Mouse (Mus musculus) cerebellum, postnatal 14 days (tissue): ENCODE data around the gene Haus3.

Experiments used
- DNase-seq, 2 experiments: peaks; one replicate each; pipeline ENCODE4 v3.0.0; 2021; ENCODE audit warnings: mixed read lengths in 2 of 2

The Haus3 gene

GRCm38 (mm10) chr5:34186391-34186790 lies 17.1 kb upstream of the Haus3 start:
- peak in 1 of 2 experiments; percentile 22 for DNase-seq

DNA sequence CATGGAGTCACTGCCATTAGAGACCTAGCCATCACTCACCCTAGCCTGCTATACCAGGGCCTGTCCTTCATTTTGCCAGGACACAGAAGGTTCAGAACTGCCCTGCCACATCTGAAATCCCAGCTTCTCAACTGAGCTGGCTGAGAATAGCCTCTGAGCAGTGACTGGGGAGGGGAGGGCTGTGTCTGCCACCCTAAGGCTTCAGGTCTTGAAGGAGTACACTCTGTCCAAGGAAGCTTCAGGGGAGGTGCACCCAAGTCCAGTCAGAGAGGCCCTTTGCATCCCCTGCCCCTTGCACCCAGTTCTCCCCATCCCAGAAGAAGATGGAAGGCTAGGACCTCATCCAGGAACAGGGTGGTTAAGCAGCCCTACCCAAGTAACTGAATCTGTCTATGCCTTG lies 16.5 kb upstream of the Haus3 start:
- no peak for DNase-seq

GRCm38 (mm10) chr5:34185051-34185580 lies 15.8 kb upstream of the Haus3 start:
- DNase-seq = peak; percentile 9 to 16

DNA sequence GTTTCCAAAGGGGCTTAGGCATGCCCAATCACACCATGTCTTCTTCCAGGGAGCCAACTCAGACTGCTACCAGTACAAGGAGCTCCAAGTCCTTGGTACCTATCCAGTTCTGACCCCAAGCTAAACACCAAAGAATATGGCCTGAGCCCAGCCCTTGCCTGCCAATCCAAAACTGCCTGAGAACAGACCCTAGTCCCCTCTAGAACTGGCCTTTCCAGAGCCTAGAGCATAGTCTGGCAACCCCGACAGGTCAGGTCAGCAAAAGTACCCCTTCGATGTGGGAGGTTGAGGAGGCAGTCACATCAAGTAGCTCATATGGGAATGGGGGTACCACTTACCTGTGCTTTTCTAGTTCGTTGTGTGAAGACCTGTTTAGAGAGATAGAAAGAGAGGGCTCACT lies 14.6 kb upstream of the Haus3 start:
- peak; percentile 9 to 31 for DNase-seq

DNA sequence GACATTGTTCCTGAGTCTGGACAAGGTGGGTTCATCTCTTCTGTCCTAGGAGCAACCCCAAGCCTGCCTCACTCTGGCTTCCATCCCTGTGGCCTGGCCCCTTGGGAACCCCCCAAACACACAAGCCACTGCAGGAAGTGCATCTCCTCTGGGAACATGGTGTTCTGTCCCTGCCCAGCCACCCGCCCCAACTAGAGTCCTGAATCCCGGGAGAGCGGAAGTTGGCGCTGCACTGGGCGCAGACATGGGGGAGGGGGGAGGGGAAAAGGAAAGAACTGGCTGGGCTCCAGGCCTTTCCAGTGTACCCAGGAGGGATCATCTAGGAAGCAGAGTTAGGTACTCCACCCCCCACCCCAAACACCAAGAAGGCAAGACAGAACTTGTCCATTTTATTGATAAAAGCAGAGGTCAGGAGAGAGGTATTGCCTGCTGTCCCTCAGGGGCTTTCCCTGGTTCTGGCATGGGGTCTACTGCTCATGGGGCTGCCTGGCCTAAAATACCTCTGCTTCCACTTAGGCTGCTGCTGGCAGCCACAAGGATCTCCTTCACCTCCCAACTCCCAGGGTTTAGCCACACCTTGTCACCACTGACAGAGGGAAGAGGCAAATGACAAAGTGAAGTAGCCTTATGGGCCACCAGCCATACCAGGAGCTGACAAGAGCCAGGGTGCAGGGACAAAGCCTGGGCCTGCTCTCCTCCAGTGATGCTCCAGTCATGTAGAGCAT lies 14.0 kb upstream of the Haus3 start:
- peak; percentile 30 to 35 for DNase-seq

DNA sequence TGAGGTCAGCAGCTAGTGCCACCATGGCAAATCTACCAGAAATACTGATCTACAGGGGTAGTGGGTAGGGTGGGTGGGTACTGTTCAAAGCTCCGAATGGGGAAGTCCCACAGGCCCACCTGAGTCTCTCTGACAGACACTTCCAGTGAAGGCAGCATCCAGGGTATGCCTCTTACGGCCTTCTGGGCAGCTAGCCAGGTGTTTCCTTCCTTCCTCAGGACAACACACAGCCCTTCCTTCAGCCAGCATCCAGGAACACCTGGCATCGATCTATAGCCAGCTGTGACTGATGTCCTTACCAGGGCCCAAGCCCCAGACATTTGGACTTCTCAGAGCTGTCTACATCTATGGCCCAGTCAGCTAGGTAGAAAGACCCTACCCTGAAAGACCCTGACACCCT lies 13.2 kb upstream of the Haus3 start:
- peak; percentile 32 to 47 for DNase-seq

GRCm38 (mm10) chr5:34177821-34178220 lies 8.5 kb upstream of the Haus3 start:
- peak; percentile 4 for DNase-seq

GRCm38 (mm10) chr5:34177091-34177490 lies 7.8 kb upstream of the Haus3 start:
- peak in 1 of 2 experiments; percentile 35 for DNase-seq

- peak; percentile 27 to 33 for DNase-seq
Observed at GRCm38 (mm10) chr5:34176691-34177090, 7.4 kb upstream of the Haus3 start.

DNA sequence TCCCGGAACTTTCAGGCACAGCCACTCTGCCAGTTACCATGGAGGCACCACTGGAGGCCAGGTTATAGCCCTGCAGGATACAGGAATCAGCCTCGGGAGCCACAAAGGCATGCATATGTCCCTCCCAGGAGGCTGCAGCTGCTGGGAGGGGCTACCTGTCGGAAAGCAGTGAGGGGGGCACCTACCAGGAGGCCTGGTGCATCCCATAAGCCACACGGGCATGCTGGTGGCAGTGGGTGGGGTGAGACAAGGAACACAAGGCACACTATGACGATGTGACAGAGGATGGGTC lies 6.0 kb upstream of the Haus3 start:
- no peak for DNase-seq

- DNase-seq = peak in 1 of 2 experiments; percentile 46
Observed at GRCm38 (mm10) chr5:34174550-34175402, 5.4 kb upstream of the Haus3 start.

DNA sequence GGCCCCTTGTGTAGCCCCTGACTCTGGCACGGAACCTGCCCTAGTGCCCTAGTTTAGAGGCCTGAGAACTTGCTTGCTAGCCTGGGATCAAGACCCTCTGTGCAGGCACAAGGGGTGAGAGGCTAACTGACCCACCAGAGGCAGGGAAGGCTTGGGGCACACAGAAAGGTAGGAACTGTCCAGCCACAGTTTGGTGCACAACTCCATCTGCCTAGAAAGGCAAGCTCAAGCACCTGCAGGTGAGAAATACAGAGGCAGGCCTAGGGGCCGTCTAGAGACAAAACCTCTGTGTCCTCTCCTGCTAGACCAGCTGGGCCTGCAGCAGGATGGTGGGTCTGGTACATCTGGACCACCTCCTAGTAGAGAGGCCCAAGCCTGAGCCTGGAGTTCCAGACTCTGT lies 4.7 kb upstream of the Haus3 start:
- peak in 1 of 2 experiments; percentile 13 for DNase-seq

GRCm38 (mm10) chr5:34170726-34171125 lies 1.4 kb upstream of the Haus3 start:
- peak in 1 of 2 experiments; percentile 46 for DNase-seq

- no peak for DNase-seq
Observed at GRCm38 (mm10) chr5:34169954-34170353, 627 bp upstream of the Haus3 start.

GRCm38 (mm10) chr5:34167857-34168256 lies 1.5 kb downstream of the Haus3 start:
- DNase-seq = no peak

DNA sequence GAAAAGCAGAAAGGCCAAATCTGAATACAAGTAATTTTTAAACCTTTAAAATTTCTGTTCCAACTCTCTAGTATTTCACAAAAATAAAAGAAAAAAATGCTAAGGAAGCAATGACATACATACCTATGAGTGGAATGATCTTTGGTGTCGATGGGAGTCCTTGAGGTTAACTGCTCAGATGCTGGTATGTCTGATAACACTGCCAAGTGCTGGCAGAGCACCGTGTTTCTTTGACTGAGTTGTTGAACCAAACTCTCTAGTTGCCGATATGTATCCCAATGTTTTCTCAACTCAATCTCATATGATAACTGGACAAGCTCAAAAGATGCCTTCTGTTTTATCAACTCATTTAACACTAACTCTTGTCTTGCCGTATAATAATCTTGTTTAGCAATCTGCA lies 3.5 kb downstream of the Haus3 start:
- DNase-seq = no peak

DNA sequence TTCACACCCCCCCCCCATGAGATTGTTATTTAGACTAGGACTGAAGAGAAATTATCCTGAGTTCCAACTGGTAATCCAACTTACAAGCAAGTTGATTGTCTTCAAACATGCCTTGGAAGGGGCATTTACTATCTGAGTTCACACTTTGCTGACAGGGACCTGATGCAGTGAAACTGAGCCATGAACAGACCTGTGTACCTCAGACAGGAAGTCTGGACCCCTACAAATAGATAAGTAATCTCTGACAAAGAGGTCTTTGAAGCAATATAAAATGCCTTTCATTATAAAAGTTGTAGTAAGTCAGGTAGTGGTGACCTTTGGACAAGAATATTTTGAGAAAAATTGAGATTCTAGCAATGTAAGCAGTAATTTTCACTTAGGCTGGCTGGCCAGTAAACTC lies 20.9 kb downstream of the Haus3 start:
- no peak for DNase-seq

DNA sequence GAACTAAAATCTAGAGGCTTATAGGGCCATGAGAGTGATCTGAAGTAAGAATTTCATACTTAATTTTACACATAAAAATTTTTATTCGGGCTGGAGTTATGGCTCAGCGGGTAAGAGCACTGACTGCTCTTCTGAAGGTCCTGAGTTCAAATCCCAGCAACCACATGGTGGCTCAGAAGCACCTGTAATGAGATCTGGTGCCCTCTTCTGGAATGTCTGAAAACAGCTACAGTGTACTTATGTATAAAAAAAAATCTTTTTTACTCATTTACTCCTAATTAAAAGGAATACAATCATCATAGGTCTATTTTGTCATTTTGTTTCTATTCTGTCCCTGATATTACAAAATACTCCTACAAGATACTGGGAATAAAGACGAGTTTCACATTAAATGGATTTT lies 21.8 kb downstream of the Haus3 start:
- DNase-seq = peak in 1 of 2 experiments; percentile 8

- peak; percentile 66 to 67 for DNase-seq
Observed at GRCm38 (mm10) chr5:34139751-34140150, 29.6 kb downstream of the Haus3 start.

- no peak for DNase-seq
Observed at GRCm38 (mm10) chr5:34132731-34133130, 36.6 kb downstream of the Haus3 start.

DNA sequence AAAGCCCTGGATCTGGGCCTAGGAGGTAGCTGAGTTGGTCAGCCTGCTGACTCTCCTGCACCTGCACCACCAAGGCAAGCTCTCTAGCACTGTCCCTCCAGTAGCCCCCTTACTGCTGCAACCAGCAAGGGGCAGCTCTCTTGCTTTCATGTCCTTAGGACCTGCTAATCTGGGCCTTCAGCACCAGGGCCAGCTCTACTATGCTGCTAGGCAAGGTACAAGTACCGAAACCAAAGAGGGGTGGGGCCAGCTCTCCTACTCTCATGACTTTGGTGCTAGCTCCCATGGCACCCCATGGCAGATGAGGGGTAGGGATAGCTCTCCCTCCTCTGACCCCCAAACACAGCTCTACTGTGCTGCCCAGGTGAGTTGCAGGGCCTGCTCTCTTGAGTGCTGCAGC lies 45.2 kb downstream of the Haus3 start:
- DNase-seq = no peak

DNA sequence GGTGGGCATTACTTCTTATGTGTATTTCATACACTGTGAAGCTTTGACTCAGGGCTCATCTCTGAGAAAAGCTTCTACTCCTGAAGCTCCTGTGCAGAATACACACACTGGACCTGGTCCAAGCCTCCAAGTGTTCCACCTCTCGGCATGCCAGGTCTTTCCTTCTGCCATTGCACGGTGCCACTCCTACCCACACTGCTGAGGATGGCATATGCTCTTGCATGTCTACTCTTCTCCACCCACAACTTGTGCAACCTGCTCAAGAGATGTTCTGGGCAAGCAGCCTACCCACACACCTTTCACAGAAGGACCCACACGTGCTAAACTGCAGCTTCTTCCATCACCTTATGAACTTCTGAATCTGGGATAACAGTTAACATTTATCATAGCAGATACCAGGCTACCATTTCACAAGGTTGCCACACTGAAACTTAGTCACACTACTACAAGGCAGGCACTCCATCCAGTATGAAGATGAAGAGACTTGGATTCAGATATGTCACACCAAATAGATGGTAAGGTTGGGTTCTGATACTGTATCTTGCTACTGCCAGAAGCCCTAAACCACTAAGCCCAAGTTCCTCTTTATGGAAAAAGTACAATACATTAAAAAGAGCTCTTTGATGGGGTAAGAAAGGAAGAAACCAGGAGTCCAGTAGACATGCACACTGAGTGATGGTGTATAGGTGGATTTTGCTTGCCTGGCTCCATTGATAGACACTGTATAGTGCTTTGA lies 50.0 kb downstream of the Haus3 start:
- DNase-seq = peak; percentile 85 to 87

DNA sequence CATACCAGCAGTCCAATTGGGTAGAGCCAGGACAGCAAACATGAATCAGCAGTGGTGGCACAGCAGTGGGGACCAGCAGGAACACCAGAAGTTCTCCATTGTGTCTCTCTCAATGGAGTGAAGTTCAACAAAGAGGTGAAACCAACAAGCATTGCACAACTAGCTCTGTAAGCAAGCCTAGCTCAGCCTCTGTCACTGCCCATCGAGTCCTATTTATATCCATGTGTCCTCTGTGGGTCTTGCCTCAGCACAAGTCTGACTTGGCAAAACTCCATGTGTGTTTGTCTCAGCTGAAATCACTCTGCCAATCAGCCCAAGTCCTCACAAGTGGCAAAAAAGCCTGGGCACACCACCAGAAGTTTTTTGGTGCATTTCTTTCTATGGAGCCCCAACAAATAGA lies 63.6 kb downstream of the Haus3 start:
- DNase-seq = no peak
